Mouse (Mus musculus) layer of hippocampus, adult 11-12 months (tissue): ENCODE results near the gene Nap1l3.

Experiments
- DNase-seq: peaks from one replicate; pipeline ENCODE4 v3.0.0; 2022; ENCODE audit warnings: low spot score

Gene Nap1l3

GRCm38 (mm10) chrX:122396781-122397581 lies at the start of gene Nap1l3:
Nap1l3 (minus strand) TSS chrX:122397401.
- DNase-seq, result peak; percentile 73

- DNase-seq, result peak; percentile 2
Measured at GRCm38 (mm10) chrX:122397652-122398051, 451 bp upstream of the Nap1l3 start.
